Mouse (Mus musculus) hematopoietic multipotent progenitor cell, adult 10-12 weeks (in vitro differentiated cells): ENCODE results near the gene Zfp992. TPM values are rescaled to one million over a fixed set of nuclear protein-coding genes. Genes with fewer than 3 reads are reported as not detected.

Experiments
- polyA plus RNA-seq: library from polyadenylated mRNA; stranded (reverse); fragments of >175 nt; gene quantifications from 2 replicates; pipeline ENCODE4 v1.2.3, GENCODE M21; 2012; ENCODE audit warnings: low replicate concordance

Zfp992 gene
- 0.07 and 0.17 TPM in 2 replicates for polyA plus RNA-seq

DNA sequence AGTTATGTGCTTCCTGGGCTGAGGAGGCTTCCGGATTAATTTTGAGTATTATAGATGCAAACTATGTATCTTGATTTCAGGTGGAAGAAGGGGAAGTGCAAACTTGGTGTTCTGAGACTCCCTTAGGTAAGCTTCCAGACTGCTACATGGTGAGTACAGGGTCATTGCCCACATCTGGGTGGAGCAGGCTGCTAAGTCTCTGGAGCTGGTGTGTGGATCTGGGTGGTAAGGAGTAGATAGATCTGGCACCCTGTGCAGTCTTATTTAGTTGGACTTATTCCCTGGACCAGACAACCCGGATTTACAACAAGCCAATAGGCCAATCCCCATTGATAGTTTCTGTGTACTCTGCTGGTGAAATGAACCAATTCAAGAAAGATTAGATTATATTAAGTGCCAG is at the start of gene Zfp992:
Gene Zfp992 (plus strand): TSS at position 74 of the 400 bp plus-strand sequence.

DNA sequence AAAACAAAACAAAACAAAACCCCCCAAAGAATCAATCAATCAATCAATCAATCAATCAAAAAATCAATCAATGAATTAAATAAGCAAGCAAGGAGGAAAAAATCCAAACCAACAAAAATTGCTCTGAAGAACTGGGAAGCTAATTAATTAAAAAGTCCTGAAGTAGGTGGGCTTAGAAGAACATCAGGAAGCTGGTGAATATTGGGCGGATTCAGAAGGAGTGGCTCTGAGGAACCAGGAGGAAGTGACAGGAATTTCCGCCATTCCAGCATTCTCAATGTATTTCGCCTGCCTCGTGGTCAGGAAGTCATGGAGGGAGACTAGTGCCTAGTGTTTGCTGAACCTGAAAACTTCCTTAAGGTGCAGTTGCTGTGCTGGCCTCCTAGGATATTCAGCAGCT is 52.9 kb downstream of the Zfp992 start, which contains the start of gene Zfp981:
Gene Zfp981 (plus strand): TSS at position 301 of the 400 bp plus-strand sequence.

Other genes starting within 250 kb of the Zfp992 start
- not detected in 2 replicates for gene Zfp981, start 53.0 kb downstream of the Zfp992 start, polyA plus RNA-seq
- 1.4 TPM in 1 of 2 replicates, not detected in the other for gene Zfp993, start 161.9 kb downstream of the Zfp992 start, polyA plus RNA-seq